Mouse (Mus musculus) embryonic stem cell, embryonic (primary cell): ENCODE data around the gene Zwilch.

Experiments used
- CTCF ChIA-PET, 4 experiments: fragments of 300-600 bp in 2 of 4; fragments of 350-600 bp in 2 of 4; sonication (Branson Sonifier 250); formaldehyde crosslinking; loops; one replicate each; lab custom pipeline; 2022; ENCODE audit warnings: inconsistent platforms in 2 of 4; lab: Charles Lee
- POLR2A ChIA-PET, 4 experiments: fragments of 300-600 bp in 2 of 4; fragments of 350-600 bp in 2 of 4; sonication (Branson Sonifier 250); formaldehyde crosslinking; loops; one replicate each; lab custom pipeline; 2022; ENCODE audit warnings: antibody characterized with exemption in 4 of 4, inconsistent platforms in 1 of 4; lab: Charles Lee

The Zwilch gene

DNA sequence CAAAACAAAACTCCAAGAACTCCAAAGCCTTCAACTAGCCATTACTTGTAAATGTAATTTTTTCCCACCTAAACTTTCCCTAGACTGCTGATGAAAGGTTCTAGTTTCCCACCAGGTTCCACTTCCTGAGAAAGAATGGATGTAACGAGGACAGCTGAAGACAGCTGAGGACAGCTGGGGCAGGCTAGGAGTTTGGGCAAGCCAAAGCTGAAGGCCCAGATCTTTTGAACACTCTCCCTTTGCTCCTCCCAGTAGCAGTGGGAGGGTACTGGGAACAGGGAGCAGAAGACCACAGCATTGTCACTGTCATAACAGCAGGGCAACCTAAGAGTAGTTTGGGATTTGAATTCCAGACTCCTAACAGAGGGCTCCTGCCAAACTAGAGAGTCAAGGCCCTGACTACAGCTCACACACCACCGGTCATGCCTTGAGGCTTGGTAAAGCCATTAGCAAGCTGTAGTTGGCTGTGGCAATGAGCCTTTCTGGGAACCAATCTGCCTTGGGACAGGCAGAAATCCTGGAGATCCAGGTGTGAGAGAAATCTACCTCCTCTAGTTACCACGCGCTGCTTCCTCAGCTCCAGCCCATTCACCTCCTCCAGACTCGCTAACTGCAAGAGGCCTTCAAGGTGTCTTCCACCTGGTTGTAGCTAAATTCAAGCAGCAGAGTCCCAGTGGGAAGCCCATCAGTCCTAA is 25.3 kb upstream of the Zwilch start:
- POLR2A ChIA-PET, result interaction anchor here (0.7 to 6.0 kb wide), 45 partner anchors 9 to 742 kb away, joined by 3 to 93 read pairs (median 6); partner anchors contain the start of genes Snapc5 (in 4 of the 4), Rpl4 (in 2 of the 4), Tipin (in 2 of the 4) and Zwilch (in 2 of the 4)

DNA sequence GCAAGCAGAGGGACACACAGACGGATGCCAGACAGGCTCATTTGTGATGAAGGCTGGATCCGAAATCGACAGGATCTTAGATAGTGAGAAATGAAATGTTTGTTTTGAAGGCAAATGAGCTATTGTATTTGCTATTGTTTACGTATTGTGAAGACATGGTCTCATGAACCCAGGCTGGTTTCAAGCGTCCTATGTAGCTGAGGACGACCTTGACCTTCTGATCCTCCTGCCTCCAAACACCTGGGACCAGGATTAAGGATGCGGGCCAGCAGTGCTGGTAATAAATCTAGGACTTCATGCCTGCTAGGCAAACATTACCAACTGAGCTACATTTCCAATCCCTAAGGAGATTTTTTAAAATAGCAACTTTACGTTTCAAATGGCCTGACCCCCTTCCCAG is 24.6 kb upstream of the Zwilch start:
- ChIA-PET CTCF (interaction anchor here in 2 of 4 experiments (0.6 to 2.1 kb wide), 5 partner anchors 14 to 288 kb away, joined by 3 to 13 read pairs (median 4); partner anchors contain the start of gene Snapc5 (in 1 of the 2)), POLR2A (interaction anchor here (0.7 to 6.0 kb wide), 42 partner anchors 10 to 743 kb away, joined by 3 to 93 read pairs (median 6); partner anchors contain the start of genes Snapc5 (in 4 of the 4), Rpl4 (in 2 of the 4), Tipin (in 2 of the 4) and Zwilch (in 2 of the 4))

More for the DNA sequence above, 25.3 kb upstream of the Zwilch start:
- CTCF ChIA-PET, result interaction anchor here in 1 of 4 experiments (0.7 to 2.1 kb wide), 4 partner anchors 19 to 289 kb away, joined by 3 to 5 read pairs (median 4); partner anchors contain the start of gene Snapc5

DNA sequence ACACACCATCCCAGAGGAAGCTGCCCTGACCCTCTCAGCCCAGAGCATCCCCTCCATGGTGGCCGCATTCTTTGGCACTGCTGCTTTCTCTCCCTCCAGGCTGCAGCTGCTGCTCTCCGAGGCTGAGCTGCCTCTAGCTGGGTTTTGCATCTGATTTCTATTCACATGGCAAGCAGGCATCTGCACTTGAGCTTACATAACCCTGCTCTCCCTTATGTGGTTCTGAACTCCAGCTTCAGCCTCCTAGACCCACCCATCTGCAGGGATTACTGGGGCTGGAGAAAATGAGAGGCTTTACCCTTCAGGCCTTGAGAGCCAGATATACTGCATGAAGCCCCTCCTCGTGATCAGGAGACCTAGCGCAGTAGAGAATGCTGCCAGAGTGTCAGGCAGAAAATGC is 22.6 kb upstream of the Zwilch start:
- ChIA-PET POLR2A (interaction anchor here (0.6 to 6.0 kb wide), 23 partner anchors 11 to 225 kb away, joined by 3 to 93 read pairs (median 5); partner anchors contain the start of genes Snapc5 (in 4 of the 4), Rpl4 (in 3 of the 4), Zwilch (in 2 of the 4) and Map2k1 (in 1 of the 4)), CTCF (interaction anchor here in 1 of 4 experiments (1.0 kb wide), 1 partner anchor 17 kb away, joined by 4 read pairs; the partner anchor contains the start of gene Snapc5)

DNA sequence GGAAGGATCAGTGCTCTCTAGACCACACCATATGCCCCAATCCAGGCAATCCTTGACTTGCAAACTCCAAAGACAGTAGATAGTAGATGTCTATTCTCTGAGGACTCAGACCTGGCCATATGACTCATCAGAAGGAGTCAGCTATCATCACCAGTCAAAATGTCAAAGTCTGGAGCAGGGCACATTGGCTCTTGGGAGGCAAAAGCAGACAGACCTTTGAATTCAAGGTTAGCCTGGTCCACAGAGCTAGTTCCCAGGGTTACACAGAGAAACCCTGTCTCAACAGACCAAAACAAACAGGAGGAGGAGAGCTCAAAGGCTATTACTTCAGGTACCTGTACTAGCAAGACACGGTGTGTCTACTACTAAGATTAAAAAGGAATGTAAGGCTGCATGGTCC is 21.0 kb upstream of the Zwilch start:
- ChIA-PET CTCF (interaction anchor here in 1 of 4 experiments (0.6 kb wide), 1 partner anchor 1142 kb away, joined by 3 read pairs; no protein-coding TSS in a partner anchor), POLR2A (interaction anchor here in 2 of 4 experiments (0.7 to 6.0 kb wide), 15 partner anchors 9 to 88 kb away, joined by 3 to 93 read pairs (median 6); partner anchors contain the start of genes Snapc5 (in 2 of the 2), Tipin (in 2 of the 2), Zwilch (in 2 of the 2) and Rpl4 (in 1 of the 2))

DNA sequence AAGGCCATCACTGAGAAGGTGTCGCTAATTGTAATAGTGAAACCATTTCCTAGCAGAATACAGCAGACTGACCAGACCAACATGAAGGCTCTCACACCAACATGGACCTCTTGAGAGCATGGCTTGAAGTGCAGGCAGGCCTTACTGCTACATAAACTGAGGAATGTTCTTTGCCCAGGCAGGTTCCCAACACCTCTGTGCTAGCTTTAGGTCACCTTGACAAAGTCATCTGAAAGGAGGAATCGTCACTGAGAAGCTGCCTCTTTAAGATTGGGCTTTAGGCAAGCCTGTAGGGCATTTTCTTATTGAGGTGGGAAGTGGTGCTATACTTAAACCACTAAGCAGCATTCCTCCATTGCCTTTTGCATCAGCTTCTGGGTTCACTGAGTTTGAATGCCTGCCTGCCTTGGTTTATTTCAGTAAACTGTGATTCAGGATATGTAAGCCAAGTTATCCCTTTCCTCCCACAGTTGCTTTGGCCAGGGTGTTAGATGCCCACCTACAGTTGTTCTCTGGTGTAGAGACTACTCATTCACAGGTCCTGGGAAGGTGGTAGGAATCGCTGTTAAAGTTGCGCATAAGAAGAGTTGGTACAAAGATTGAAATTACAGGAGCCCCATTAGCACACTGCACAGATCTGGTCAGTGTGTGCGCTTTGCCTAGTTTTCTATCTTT is 11.4 kb upstream of the Zwilch start:
- ChIA-PET CTCF (interaction anchor here in 1 of 4 experiments (0.6 kb wide), 1 partner anchor 46 kb away, joined by 3 read pairs; no protein-coding TSS in a partner anchor), POLR2A (interaction anchor here (0.6 to 2.5 kb wide), 38 partner anchors 8 to 99 kb away, joined by 3 to 24 read pairs (median 7); partner anchors contain the start of genes Rpl4 (in 3 of the 4), Tipin (in 3 of the 4), Zwilch (in 3 of the 4) and Map2k1 (in 1 of the 4))

DNA sequence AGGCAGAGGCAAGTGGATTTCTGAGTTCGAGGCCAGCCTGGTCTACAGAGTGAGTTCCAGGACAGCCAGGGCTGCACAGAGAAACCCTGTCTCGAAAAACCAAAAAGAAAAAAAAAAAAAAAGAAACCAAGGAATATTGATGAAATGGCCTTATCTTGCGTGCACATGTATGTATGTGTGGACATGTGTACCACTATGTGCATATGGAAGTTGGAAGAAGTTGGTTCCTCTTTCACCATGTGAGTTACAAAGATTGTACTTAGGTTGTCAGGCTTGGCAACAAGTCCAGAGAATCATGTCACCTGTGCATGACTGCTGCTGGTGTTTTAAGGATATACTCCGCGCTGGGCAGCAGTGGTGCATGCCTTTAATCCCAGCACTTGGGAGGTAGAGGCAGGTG is 10.4 kb upstream of the Zwilch start:
- POLR2A ChIA-PET, result interaction anchor here in 3 of 4 experiments (0.5 to 5.1 kb wide), 19 partner anchors 11 to 98 kb away, joined by 3 to 96 read pairs (median 9); partner anchors contain the start of genes Rpl4 (in 2 of the 3), Tipin (in 2 of the 3), Zwilch (in 2 of the 3) and Map2k1 (in 1 of the 3)
- CTCF ChIA-PET, result interaction anchor here in 1 of 4 experiments (0.6 to 0.7 kb wide), 2 partner anchors 189 to 1032 kb away, joined by 4 to 6 read pairs; no protein-coding TSS in a partner anchor

DNA sequence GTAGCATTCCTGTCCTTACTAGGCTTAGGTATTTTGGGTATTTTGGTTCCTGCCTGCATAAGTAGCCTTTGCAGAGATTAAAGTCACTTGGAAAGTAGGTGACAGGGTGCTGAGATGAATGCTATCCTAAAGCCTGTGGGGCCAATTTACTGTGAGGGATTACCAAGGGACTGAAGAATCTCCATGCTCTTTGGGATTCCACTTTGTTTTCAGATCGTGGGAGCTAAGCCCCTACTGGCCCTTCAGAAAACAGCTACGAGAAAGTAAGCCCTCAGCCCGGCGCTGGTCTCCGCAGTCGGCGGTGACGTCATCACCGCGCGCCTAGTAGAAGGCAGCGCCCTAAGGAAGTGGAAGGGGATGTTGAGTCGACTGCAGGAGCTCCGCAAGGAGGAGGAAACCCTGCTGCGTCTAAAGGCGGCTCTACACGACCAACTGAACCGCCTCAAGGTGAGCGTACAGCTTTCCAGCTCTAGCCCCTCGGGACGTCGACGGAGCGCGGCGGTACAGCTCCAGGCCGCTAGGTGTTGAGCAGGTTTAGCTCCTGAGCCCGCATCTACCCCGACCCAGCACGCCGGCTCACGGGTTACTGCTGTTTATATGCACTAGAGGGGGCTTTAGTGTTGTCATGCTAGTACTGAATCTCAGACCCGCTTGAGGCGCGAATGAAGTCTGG is 6.2 kb upstream of the Zwilch start, which contains the start of gene Snapc5:
Gene Snapc5 (plus strand): TSS at position 301 of the 673 bp plus-strand sequence.
- CTCF ChIA-PET, result interaction anchor here (0.5 to 3.5 kb wide), 50 partner anchors 9 to 270 kb away, joined by 3 to 38 read pairs (median 5); partner anchors contain the start of genes Tipin (in 4 of the 4) and Map2k1 (in 2 of the 4)
- POLR2A ChIA-PET, result interaction anchor here (0.5 to 15.8 kb wide), 119 partner anchors 8 to 1462 kb away, joined by 3 to 686 read pairs (median 6); partner anchors contain the start of genes Tipin (in 4 of the 4), Map2k1 (in 3 of the 4), Rab11a (in 2 of the 4) and Rpl4 (in 2 of the 4)

DNA sequence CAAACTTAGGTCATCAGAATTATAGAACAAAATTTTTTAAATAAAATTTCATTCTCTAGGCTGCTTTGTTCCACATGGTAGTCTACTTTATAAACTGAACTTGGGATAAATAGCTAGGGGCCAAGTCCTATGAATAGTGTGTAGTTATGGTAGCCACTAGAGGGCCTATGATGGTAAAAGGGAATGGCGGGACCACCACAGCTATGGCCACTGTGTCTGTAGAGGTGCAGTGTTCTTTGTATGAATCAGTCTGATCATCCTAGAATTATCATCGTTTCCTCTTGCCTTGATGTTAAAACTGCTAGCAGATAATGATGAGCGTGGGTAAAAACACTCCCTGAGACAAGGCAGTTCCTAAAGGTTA is 5.7 kb upstream of the Zwilch start:
- ChIA-PET POLR2A (interaction anchor here (0.6 to 15.8 kb wide), 111 partner anchors 8 to 1193 kb away, joined by 3 to 686 read pairs (median 7); partner anchors contain the start of genes Tipin (in 4 of the 4), Map2k1 (in 3 of the 4), Rpl4 (in 2 of the 4) and Uchl4 (in 2 of the 4)), CTCF (interaction anchor here (0.5 to 3.5 kb wide), 45 partner anchors 10 to 438 kb away, joined by 3 to 38 read pairs (median 5); partner anchors contain the start of genes Tipin (in 3 of the 4) and Map2k1 (in 2 of the 4))

DNA sequence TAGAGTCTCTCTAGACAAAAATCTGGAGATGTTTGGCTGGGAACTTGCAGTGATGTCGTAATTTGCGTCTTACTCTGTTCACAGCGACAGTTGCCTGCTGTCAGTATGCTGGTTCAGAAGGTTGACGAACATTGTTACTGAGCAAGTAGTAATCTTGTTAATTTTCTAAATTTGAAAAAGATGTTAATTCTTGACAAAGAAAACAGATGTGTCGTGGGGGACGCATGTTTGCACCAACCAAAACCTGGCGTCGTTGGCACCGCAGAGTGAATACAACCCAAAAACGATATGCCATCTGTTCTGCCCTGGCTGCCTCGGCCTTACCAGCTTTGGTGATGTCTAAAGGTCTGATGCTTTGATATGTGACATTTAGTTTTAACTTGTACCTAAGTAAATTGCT is 2.5 kb upstream of the Zwilch start:
- POLR2A ChIA-PET, result interaction anchor here in 3 of 4 experiments (0.9 to 15.8 kb wide), 30 partner anchors 8 to 116 kb away, joined by 3 to 686 read pairs (median 10); partner anchors contain the start of genes Tipin (in 3 of the 3) and Map2k1 (in 1 of the 3)

DNA sequence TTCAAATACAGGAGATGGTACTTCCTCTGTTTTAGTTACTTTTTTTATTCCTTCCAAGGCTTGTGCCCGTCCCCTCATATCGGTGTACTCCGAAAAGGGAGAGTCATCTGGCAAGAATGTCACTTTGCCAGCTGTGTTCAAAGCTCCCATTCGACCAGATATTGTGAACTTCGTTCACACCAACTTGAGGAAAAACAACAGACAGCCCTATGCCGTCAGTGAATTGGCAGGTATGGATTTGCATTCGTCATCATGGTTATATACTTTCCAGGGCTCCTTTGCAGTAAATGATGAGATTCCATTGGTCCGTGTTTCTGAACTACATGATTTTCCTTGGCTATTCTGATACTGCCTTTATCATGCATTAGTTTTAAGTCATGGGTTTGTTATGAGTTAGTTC is 1.9 kb upstream of the Zwilch start:
- CTCF ChIA-PET, result no interaction called here
- POLR2A ChIA-PET, result interaction anchor here in 3 of 4 experiments (0.9 to 15.8 kb wide), 28 partner anchors 10 to 107 kb away, joined by 3 to 686 read pairs (median 9); partner anchors contain the start of genes Tipin (in 3 of the 3), Map2k1 (in 1 of the 3) and Uchl4 (in 1 of the 3)

More for the DNA sequence above, 2.5 kb upstream of the Zwilch start:
- CTCF ChIA-PET, result no interaction called here

DNA sequence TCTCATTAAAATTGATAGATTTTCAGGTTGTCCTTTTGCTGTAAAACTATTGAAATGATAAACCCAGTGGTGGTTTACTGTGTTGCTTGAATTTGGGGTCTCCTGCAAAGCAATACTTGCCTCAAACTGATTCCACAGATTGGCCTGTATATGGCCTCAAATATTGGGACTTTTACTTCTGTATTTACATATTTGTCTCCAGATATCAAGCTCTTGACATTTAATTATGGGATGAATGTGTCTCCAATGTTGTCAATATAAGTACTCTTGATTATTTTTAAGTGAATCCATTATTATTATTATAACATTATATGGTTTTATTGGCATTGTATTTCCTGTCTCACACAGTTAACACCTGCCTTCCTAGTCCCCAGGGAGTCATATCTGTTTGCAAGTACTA is 1.4 kb upstream of the Zwilch start:
- CTCF ChIA-PET, result no interaction called here
- POLR2A ChIA-PET, result interaction anchor here in 3 of 4 experiments (0.5 to 15.8 kb wide), 36 partner anchors 10 to 572 kb away, joined by 3 to 686 read pairs (median 8); partner anchors contain the start of genes Tipin (in 2 of the 3), Lctl (in 1 of the 3), Map2k1 (in 1 of the 3) and Uchl4 (in 1 of the 3)

DNA sequence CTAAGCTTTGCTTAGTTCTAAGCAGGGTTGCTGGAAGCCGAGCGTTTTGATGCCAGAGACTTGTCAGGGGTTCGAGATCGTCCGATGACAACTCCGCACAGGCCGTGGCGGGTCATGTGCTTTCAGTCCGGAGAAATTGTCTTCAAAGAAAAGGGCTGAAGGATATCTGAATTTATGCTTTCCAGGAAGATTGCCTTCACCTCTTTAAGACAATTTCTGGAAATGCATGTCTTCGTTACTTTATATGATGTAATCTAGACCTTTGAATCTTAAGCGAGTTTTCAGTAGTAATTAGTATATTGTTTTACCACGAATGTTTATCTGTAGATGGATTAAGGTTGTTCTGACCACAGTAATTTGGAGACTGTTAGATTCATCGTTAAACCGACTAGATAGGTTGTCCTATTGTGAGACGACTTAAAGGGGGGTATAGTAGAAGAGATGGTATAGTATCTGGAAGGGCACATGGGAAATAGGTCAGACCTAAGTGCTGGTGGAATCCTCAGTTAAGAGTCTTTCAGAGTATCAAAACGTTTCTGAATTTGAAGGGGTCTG is 839 bp upstream of the Zwilch start:
- POLR2A ChIA-PET, result interaction anchor here (0.5 to 15.8 kb wide), 69 partner anchors 7 to 573 kb away, joined by 3 to 686 read pairs (median 5); partner anchors contain the start of genes Map2k1 (in 3 of the 4), Tipin (in 3 of the 4), Snapc5 (in 2 of the 4) and Lctl (in 1 of the 4)
- CTCF ChIA-PET, result no interaction called here

DNA sequence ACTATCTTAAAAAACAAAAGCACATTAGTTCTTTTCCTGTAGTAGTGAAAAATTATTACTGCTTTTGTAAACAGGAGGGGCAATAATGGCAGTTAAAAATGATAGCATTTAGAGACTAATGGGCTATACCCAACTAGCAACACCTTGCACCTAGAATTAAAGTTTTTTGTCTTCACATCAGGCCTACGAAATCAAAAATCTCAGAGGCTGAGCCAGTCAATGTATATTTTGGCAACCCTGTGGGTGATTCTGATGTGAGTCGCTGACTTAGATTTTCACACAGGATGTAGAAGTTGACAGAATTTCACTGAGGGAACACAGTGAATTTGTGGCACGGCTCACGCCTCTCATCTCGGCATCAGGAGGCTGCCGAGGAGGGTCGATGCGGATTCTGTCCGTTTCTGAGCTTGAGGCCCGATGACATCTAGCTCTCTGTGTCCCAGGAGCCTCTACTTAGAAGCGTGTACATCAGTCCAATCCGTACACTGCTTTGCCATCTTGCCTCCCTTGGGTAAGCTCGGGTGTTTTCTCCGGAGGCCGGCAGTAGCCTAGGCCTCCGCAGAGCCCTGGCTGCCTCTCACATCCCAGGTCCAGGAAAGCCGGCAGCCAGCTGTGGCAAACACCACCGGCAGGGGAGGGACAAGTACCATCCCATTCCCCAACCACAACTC is 624 bp downstream of the Zwilch start:
- POLR2A ChIA-PET, result interaction anchor here (0.6 to 15.8 kb wide), 73 partner anchors 8 to 1096 kb away, joined by 3 to 686 read pairs (median 5); partner anchors contain the start of genes Map2k1 (in 3 of the 4), Tipin (in 3 of the 4) and Snapc5 (in 2 of the 4)
- CTCF ChIA-PET, result interaction anchor here in 2 of 4 experiments (0.6 to 0.8 kb wide), 2 partner anchors 28 to 52 kb away, joined by 3 to 4 read pairs; no protein-coding TSS in a partner anchor

DNA sequence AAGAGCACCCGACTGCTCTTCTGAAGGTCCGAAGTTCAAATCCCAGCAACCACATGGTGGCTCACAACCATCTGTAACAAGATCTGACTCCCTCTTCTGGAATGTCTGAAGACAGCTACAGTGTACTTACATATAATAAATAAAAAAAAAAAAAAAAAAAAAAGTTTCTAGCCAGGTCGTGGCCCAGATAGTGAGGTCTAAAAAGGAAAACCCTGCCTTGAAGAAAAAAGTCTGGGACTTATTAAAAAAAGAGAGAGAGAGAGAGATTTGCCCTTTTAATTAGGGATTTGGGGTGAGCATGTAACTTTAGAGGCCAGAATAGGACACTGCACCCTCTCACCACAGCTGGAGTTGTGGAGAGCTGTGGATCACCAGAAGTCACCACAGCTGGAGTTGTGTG is 2.9 kb downstream of the Zwilch start:
- POLR2A ChIA-PET, result interaction anchor here in 3 of 4 experiments (0.5 to 15.8 kb wide), 23 partner anchors 9 to 138 kb away, joined by 3 to 686 read pairs (median 7); partner anchors contain the start of genes Snapc5 (in 3 of the 3) and Tipin (in 2 of the 3)
- CTCF ChIA-PET, result interaction anchor here in 2 of 4 experiments (0.7 to 1.8 kb wide), 5 partner anchors 9 to 107 kb away, joined by 3 to 6 read pairs (median 4); partner anchors contain the start of gene Snapc5 (in 1 of the 2)

DNA sequence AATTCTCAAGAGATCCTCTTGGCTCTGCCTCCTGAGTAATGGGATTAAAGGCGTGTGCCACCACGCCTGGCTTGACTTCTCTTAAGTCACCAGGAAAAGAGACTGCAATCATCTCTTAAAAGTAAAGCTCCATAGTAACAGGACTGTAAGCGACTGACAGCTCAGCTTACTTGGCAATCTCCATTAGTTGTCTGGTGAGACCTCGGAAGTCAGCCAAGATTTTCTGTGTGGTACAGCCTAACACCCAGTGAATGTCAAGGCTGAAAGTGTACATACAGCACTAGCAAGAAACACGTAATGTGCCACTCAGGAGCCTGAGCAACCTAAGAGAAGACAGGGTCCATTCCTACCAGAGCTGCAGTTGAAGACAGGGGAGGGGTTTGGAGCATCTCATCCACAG is 12.4 kb downstream of the Zwilch start:
- POLR2A ChIA-PET, result interaction anchor here in 3 of 4 experiments (0.6 to 43.4 kb wide), 26 partner anchors 8 to 917 kb away, joined by 3 to 686 read pairs (median 4); partner anchors contain the start of genes Snapc5 (in 3 of the 3), Zwilch (in 3 of the 3), Rpl4 (in 2 of the 3) and Tipin (in 2 of the 3)
- CTCF ChIA-PET, result interaction anchor here (0.6 to 1.9 kb wide), 5 partner anchors 19 to 964 kb away, joined by 3 to 5 read pairs (median 5); partner anchors contain the start of gene Snapc5 (in 1 of the 4)
